Mouse (Mus musculus) liver, embryonic 11.5 days (tissue): ENCODE results near the gene Syt6. TPM values are rescaled to one million over a fixed set of nuclear protein-coding genes. Genes with fewer than 3 reads are reported as not detected.

ENCODE experiments used
- ATAC-seq: fragments of 200-750 bp; cut with Nextera tagmentation; replicated peaks from 2 replicates; pipeline ENCODE4 v1.8.0; 2017; ENCODE audit warnings: moderate number of reproducible peaks, mild to moderate bottlenecking, moderate TSS enrichment, moderate library complexity; ENCODE audit not compliant: low FRiP score
- DNase-seq: peaks from one replicate; pipeline ENCODE4 v3.0.0-alpha.2; 2017; ENCODE audit warnings: low spot score
- H3K27ac ChIP-seq: fragments of 300-500 bp; sonication (generic); 2 replicates; pipeline ENCODE4 v1.5.1; 2014; ENCODE audit warnings: mild to moderate bottlenecking, low read depth, low read length, control low read depth
- H3K27me3 ChIP-seq: fragments of 300-500 bp; sonication (generic); replicated peaks from 2 replicates; pipeline ENCODE4 v1.6.1; 2014; ENCODE audit warnings: low read length, mixed read lengths; ENCODE audit not compliant: control insufficient read depth, insufficient read depth
- H3K36me3 ChIP-seq: fragments of 300-500 bp; sonication (generic); 2 replicates; pipeline ENCODE4 v1.6.1; 2014; ENCODE audit warnings: mild to moderate bottlenecking, low read length, moderate library complexity, mixed read lengths; ENCODE audit not compliant: control insufficient read depth, insufficient read depth
- H3K4me1 ChIP-seq: fragments of 300-500 bp; sonication (generic); replicated peaks from 2 replicates; pipeline ENCODE4 v1.6.1; 2014; ENCODE audit warnings: low read length, mixed read lengths; ENCODE audit not compliant: control insufficient read depth, insufficient read depth
- H3K4me2 ChIP-seq: fragments of 300-500 bp; sonication (generic); 2 replicates; pipeline ENCODE4 v1.6.1; 2014; ENCODE audit warnings: mild to moderate bottlenecking, control low read depth, moderate library complexity
- H3K4me3 ChIP-seq: fragments of 300-500 bp; sonication (generic); 2 replicates; pipeline ENCODE4 v1.5.1; 2014; ENCODE audit warnings: low read depth, low read length, control low read depth
- H3K9ac ChIP-seq: fragments of 300-500 bp; sonication (generic); 2 replicates; pipeline ENCODE4 v1.6.1; 2014; ENCODE audit warnings: low read depth, low read length, control low read depth
- H3K9me3 ChIP-seq: fragments of 300-500 bp; sonication (generic); 2 replicates; pipeline ENCODE4 v1.6.1; 2016; ENCODE audit warnings: low read length, inconsistent platforms, mixed read lengths; ENCODE audit not compliant: control insufficient read depth
- WGBS: fragments of 180-500 bp; shearing (Covaris S2); extraction: QIAGEN DNeasy Blood & Tissue Kit; methylation state at CpG from one replicate; pipeline ENCODE4 v1.1.7; 2014; 5-methylcytosine and 5-hydroxymethylcytosine counted together
- microRNA-seq: library from miRNA; unstranded; fragments of <30 nt; microRNA quantifications from one replicate; pipeline ENCODE4, GENCODE M21; 2017; ENCODE audit warnings: borderline number of aligned reads
- polyA plus RNA-seq: library from polyadenylated mRNA; unstranded; fragments of >200 nt; fragmentation: Nextera tagmentation; extraction: Ambion mirVana; gene quantifications from 2 replicates; pipeline ENCODE4 v1.2.1, GENCODE M21; 2014

Syt6 gene
- polyA plus RNA-seq, 1 experiment from 2014 or later = 0.32 TPM

- Histone ChIP-seq H3K4me2 (no peak overlapping the region), H3K36me3 (no peaks in the 10 kb centered on the region), H3K4me3 (no peak overlapping the region), H3K4me1 (no peaks in the 10 kb centered on the region), H3K9me3 (no peaks in the 10 kb centered on the region), H3K9ac (no peak overlapping the region), H3K27me3 (no peaks in the 10 kb centered on the region), H3K27ac (no peak overlapping the region)
- ATAC-seq (no peak), DNase-seq (no peak)
- 39% methylated on average over 7 of the region's 7 CpGs for WGBS
Observed at GRCm38 (mm10) chr3:103672716-103673115, 97.7 kb downstream of the Syt6 start.

- Histone ChIP-seq H3K9me3 (no peaks in the 10 kb centered on the region), H3K36me3 (no peaks in the 10 kb centered on the region), H3K4me2 (no peak overlapping the region), H3K9ac (no peak overlapping the region), H3K27ac (no peak overlapping the region), H3K4me3 (no peak overlapping the region), H3K27me3 (no peaks in the 10 kb centered on the region), H3K4me1 (no peaks in the 10 kb centered on the region)
- 62% methylated on average over 6 of the region's 6 CpGs for WGBS
- ATAC-seq (no peak), DNase-seq (no peak)
Observed at GRCm38 (mm10) chr3:103678811-103679210, 103.8 kb downstream of the Syt6 start.

- WGBS = 44% methylated on average over 4 of the region's 4 CpGs
- H3K4me2 ChIP-seq = no peak overlapping the region
- DNase-seq = no peak
- H3K9ac ChIP-seq = no peak overlapping the region
- ATAC-seq = no peak
- no peaks in the 10 kb centered on the region for H3K9me3 ChIP-seq
- H3K36me3 ChIP-seq = no peaks in the 10 kb centered on the region
- H3K4me1 ChIP-seq = no peaks in the 10 kb centered on the region
- no peaks in the 10 kb centered on the region for H3K27me3 ChIP-seq
- H3K27ac ChIP-seq = no peak overlapping the region
- no peak overlapping the region for H3K4me3 ChIP-seq
Observed at GRCm38 (mm10) chr3:103682473-103682872, 107.4 kb downstream of the Syt6 start.

- DNase-seq = no peak
- H3K9me3 ChIP-seq = no peaks in the 10 kb centered on the region
- no peak overlapping the region for H3K27ac ChIP-seq
- H3K4me1 ChIP-seq = no peaks in the 10 kb centered on the region
- no peak overlapping the region for H3K9ac ChIP-seq
- ATAC-seq = no peak
- WGBS = 11% methylated on average over 21 of the region's 21 CpGs
- H3K4me3 ChIP-seq = no peak overlapping the region
- no peaks in the 10 kb centered on the region for H3K36me3 ChIP-seq
- H3K27me3 ChIP-seq = no peaks in the 10 kb centered on the region
- peak overlapping the region; percentile 27; the same call in 1 of the 2 replicates for H3K4me2 ChIP-seq
Observed at GRCm38 (mm10) chr3:103683234-103683965, 108.4 kb downstream of the Syt6 start.

GRCm38 (mm10) chr3:103683966-103684319 is 108.9 kb downstream of the Syt6 start:
- H3K27me3 ChIP-seq = no peaks in the 10 kb centered on the region
- WGBS = 47% methylated on average over 5 of the region's 5 CpGs
- no peak for ATAC-seq
- no peaks in the 10 kb centered on the region for H3K4me1 ChIP-seq
- no peaks in the 10 kb centered on the region for H3K36me3 ChIP-seq
- H3K4me3 ChIP-seq = no peak overlapping the region
- H3K27ac ChIP-seq = no peak overlapping the region
- DNase-seq = no peak
- no peak overlapping the region for H3K4me2 ChIP-seq
- no peaks in the 10 kb centered on the region for H3K9me3 ChIP-seq
- H3K9ac ChIP-seq = no peak overlapping the region

GRCm38 (mm10) chr3:103689043-103689442 is 114.0 kb downstream of the Syt6 start:
- Histone ChIP-seq H3K27me3 (no peaks in the 10 kb centered on the region), H3K9ac (no peak overlapping the region), H3K4me1 (no peaks in the 10 kb centered on the region), H3K36me3 (no peaks in the 10 kb centered on the region), H3K27ac (no peak overlapping the region), H3K9me3 (no peaks in the 10 kb centered on the region), H3K4me3 (no peak overlapping the region), H3K4me2 (no peak overlapping the region)
- 75% methylated on average over 1 of the region's 1 CpGs for WGBS
- no peak for ATAC-seq
- DNase-seq = no peak

GRCm38 (mm10) chr3:103690506-103690905 is 115.5 kb downstream of the Syt6 start:
- Histone ChIP-seq H3K4me3 (no peak overlapping the region), H3K27me3 (no peaks in the 10 kb centered on the region), H3K9me3 (no peaks in the 10 kb centered on the region), H3K27ac (no peak overlapping the region), H3K9ac (no peak overlapping the region), H3K36me3 (no peaks in the 10 kb centered on the region), H3K4me2 (no peak overlapping the region), H3K4me1 (no peaks in the 10 kb centered on the region)
- DNase-seq (no peak), ATAC-seq (no peak)
- 70% methylated on average over 3 of the region's 3 CpGs for WGBS

Small RNAs within 50 kb of the gene (microRNA-seq; reads per million reads assigned to microRNA genes)
- not detected for gene Gm25325

Other genes starting within 250 kb of the Syt6 start
- 0.08 and 0.25 TPM in 2 replicates for gene Atg4a-ps, start 70.8 kb downstream of the Syt6 start, polyA plus RNA-seq
- gene Olfml3, start 162.8 kb downstream of the Syt6 start, polyA plus RNA-seq = 7.8 and 8.5 TPM in 2 replicates
- not detected in 2 replicates for gene Gm10964, start 164.1 kb downstream of the Syt6 start, polyA plus RNA-seq
- gene Hipk1, start 216.3 kb downstream of the Syt6 start, polyA plus RNA-seq = 15.5 and 15.7 TPM in 2 replicates
- 35.1 and 36.8 TPM in 2 replicates for gene Dclre1b, start 234.2 kb downstream of the Syt6 start, polyA plus RNA-seq
- gene Ap4b1, start 234.3 kb downstream of the Syt6 start, polyA plus RNA-seq = 20.8 and 23.9 TPM in 2 replicates
- 0.75 TPM in 1 of 2 replicates, not detected in the other for gene Gm43064, start 234.3 kb downstream of the Syt6 start, polyA plus RNA-seq